Mouse (Mus musculus): ENCODE measurements around the gene C130050O18Rik. TPM values are rescaled to one million over a fixed set of nuclear protein-coding genes. Genes with fewer than 3 reads are reported as not detected.

C130050O18Rik gene
- total RNA-seq, 1 experiment from 2014 or later: 3.3 TPM

GRCm38 (mm10) chr5:139464874-139465273, 59.8 kb downstream of the C130050O18Rik start:
- ATAC-seq (replicated peaks in 1 of 2; ENCODE audit: insufficient read depth in 1 of 2, low FRiP score in 2 of 2, low TSS enrichment in 1 of 2, low read depth in 1 of 2, poor library complexity in 2 of 2, severe bottlenecking in 2 of 2): no peak

Other genes starting within 250 kb of the C130050O18Rik start
- gene Sun1, start 204.6 kb upstream of the C130050O18Rik start, total RNA-seq (2017): 39.6 and 42.5 TPM in 2 replicates
- gene Get4, start 153.0 kb upstream of the C130050O18Rik start, total RNA-seq (2017): 16.4 and 20.3 TPM in 2 replicates
- 19.4 and 29.0 TPM in 2 replicates for gene Adap1, start 79.7 kb upstream of the C130050O18Rik start, total RNA-seq (2017)
- gene Cox19, start 53.9 kb upstream of the C130050O18Rik start, total RNA-seq (2017): 14.9 and 18.7 TPM in 2 replicates
- not detected in 2 replicates for gene Cyp2w1, start 52.7 kb upstream of the C130050O18Rik start, total RNA-seq (2017)
- gene Gpr146, start 27.6 kb upstream of the C130050O18Rik start, total RNA-seq (2017): 11.2 and 11.8 TPM in 2 replicates
- gene Gper1, start 17.9 kb downstream of the C130050O18Rik start, total RNA-seq (2017): 0.44 TPM in 1 of 2 replicates, not detected in the other
- gene 3110082I17Rik, start 55.2 kb downstream of the C130050O18Rik start, total RNA-seq (2017): 39.3 and 39.9 TPM in 2 replicates
- gene Zfand2a, start 79.3 kb downstream of the C130050O18Rik start, total RNA-seq (2017): 28.8 and 39.8 TPM in 2 replicates
- not detected in 2 replicates for gene Uncx, start 138.2 kb downstream of the C130050O18Rik start, total RNA-seq (2017)